Mouse (Mus musculus) embryonic fibroblast, embryonic 13.5 days (primary cell): Measurements from ENCODE around the gene Eps8.

Experiments used
- CTCF ChIP-seq: IDR thresholded peaks from 2 replicates; pipeline ENCODE4 v1.5.1; 2011; ENCODE audit warnings: mild to moderate bottlenecking, control low read depth, low read length, moderate library complexity, borderline replicate concordance; ENCODE audit not compliant: insufficient read depth
- POLR2A ChIP-seq: IDR thresholded peaks from 2 replicates; pipeline ENCODE4 v1.6.1; 2011; ENCODE audit warnings: low read depth, mild to moderate bottlenecking, control low read depth, low read length, moderate library complexity

- TF ChIP-seq CTCF (no peak), POLR2A (no peak)
Observed at GRCm38 (mm10) chr6:137589245-137589618, 65.4 kb downstream of the Eps8 start.
